Mouse (Mus musculus) CD4-positive, CD25-positive, alpha-beta regulatory T cell, adult 4 months (primary cell): ENCODE results near the gene Stox2. TPM values are rescaled to one million over a fixed set of nuclear protein-coding genes. Genes with fewer than 3 reads are reported as not detected.

ENCODE experiments used
- ATAC-seq: one replicate; pipeline ENCODE4 v1.8.0; 2017
- polyA plus RNA-seq, 2 experiments: library from polyadenylated mRNA; unstranded; fragments of 100-300 nt; shearing (Covaris generic); gene quantifications; one replicate each; pipeline ENCODE4 v1.2.1; 2017

Gene Stox2
- polyA plus RNA-seq, 2 experiments from 2014 or later, result 0.16 TPM

DNA sequence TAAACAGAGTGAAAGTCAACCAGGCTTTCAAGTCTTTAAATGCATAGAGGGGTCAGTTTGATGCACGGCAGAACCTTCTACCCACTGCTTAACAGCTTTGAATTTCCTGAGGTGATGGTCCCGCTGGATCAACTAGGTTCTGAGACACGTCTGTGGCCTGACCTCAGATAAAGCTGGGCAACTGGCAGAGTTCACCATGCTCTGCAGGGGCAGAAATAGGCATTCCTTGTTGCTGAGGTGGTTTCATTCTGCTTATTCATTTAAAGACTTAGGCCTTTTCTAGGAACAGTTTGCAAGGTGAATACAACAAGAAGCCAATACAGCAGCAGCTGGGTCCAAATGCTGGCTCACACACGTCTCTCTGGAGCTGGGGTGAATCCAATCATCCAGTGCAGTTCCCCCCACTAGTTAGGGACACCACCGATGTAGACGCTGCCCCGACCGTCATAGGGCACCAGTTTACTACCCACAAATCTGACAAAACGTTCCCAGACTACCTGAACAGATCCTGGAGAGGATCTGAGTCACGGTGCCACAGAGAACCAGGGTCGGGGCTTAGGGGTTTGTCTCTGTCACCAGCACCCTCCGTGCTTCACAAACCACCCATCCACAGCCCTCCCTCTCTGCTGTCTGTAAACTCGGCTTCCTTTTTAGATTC, 204.6 kb downstream of the Stox2 start:
- no peak for ATAC-seq

GRCm38 (mm10) chr8:47240871-47241270, 205.3 kb downstream of the Stox2 start:
- no peak for ATAC-seq

DNA sequence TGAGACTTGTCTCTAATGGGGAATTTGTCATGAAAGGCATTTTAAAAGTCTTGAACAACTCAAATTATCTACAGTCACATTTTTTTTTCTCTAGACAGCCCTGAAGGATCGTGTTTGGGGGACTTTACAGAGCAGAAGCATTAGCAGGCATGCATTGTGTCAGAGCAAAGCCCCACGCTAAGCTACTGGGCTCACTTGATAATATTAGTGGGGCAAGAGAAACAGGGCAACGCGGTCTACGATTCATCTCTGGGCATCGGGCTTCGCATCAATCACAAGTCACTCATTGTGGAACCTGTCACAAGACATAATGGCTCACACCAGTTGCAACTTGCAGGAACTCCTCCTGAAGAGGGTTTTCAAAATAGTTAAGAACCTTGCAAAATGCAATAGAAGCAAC, 205.9 kb downstream of the Stox2 start:
- ATAC-seq, result no peak

DNA sequence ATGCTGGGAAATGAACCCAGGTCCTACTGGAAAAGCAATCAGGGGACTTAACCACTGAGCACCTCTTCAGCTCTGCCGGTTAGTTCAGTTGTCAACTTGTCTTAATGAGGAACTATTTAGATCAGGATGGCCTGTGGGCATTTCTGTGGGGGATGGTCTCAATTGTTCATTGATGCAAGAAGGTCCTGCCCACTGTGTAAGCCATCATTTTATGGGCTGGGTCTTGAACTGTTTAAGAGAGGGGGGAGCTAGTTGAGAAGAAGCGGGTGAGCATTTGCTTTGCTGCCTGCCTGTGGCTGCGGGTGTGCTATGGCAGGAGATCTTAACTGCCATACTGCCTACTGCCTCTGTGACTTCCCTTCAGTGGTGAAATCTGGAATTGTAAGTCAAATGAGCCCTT, 214.1 kb downstream of the Stox2 start:
- no peak for ATAC-seq

DNA sequence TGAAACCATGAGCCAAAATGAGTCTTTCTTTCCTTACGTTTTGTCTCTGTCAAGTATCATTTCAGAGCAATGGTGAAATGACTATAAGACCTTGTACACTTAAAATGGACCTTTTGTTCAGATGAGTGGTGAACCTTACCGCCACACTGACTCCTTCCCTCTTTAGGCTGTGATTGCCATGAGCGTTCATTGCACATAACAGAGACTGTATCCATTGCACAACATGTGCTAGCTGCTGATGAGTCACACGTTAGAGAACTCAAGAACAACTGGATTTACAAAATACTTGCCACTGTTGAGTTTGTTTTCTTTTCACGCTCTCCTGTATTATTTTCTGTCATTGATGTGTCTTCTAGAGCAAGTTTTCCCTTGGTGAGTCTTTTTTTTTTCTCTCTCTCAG, 216.1 kb downstream of the Stox2 start:
- no peak for ATAC-seq

GRCm38 (mm10) chr8:47221851-47222250, 224.3 kb downstream of the Stox2 start:
- ATAC-seq, result no peak

- ATAC-seq, result no peak
Observed at GRCm38 (mm10) chr8:47221191-47221590, 225.0 kb downstream of the Stox2 start.

GRCm38 (mm10) chr8:47220390-47220789, 225.8 kb downstream of the Stox2 start:
- ATAC-seq, result no peak

DNA sequence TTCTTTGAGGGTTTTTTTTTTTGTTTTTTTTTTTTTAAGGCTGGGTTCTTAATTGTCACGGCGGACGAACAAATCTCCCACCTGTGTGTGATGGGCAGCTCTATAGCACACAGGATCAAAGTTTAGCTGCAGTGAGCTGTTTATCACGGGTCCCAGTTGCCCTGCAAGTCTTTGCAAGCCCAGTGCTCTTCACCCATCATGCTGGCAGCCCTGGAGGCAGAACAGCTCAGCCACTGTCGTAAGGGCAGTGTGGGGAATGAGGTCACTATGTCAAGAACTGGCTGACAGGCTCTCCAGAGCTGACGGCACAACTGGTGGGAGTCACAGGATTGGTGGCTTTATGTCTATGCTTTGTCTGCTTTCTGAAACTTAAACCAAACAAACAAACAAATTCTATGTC, 227.6 kb downstream of the Stox2 start:
- no peak for ATAC-seq

DNA sequence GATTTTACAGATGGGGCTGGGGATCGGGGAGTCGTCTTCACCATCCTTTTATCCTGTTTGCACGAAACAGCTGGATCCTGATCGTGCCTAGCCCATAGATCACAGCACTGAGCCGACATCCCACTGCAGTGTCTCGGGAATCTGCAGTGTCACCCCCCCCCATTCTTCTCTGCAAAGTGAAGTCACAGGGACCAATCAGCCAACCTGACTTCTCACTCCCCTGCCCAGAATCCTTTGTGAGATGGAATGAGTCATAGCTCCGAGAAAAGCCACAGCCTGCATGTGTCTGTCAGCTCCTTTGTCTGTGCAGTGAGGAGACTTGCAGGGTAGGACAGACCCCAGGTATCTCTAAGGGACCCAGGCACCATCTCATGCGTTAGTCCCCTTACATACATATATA, 228.1 kb downstream of the Stox2 start:
- ATAC-seq, result no peak

GRCm38 (mm10) chr8:47212124-47212523, 234.0 kb downstream of the Stox2 start:
- no peak for ATAC-seq

- no peak for ATAC-seq
Observed at GRCm38 (mm10) chr8:47211226-47211625, 234.9 kb downstream of the Stox2 start.

DNA sequence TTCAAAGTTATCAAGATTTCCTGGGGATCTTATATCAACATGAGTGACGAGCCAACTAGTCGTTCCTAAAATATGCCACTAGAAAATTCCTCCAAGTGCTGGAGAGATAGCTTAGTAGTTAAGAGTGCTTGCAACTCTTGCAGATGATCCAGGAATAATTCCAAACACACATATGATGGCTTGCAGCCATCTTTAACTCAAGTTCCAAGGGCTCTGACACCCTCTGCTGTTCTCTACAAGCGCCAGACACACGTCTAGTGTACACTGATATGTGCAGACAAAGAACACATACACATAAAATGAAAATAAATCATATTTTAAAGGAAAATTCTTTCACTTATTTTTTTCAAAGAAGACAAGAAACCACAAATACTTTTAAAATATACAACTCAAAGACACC, 237.9 kb downstream of the Stox2 start:
- ATAC-seq, result no peak

DNA sequence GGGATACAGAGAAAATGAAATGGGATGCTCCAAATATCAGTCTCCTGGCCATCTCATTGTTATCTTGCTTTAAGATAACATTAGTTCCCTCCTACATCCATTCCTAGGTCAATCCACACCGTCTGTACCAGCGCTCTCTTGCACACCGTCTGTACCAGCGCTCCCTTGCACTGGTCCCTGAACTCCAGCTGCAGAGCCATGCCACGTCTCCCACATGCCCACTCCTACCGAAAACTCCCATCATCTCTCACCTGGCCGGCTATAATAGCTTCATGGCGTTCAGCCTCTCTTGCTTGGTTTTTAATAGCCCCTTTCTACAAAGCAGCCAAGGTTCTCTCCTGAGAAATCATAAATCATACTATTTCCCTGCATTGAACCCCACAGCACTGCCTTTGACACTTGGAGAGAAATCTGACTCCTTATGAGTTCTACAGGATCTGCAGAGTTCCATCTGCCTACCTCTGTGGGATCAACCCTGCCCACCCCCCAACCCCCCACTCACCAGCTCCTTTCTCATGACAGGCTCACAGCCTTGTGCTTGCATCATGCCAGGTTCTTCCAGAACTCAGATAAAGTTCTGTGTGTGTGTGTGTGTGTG, 239.4 kb downstream of the Stox2 start:
- ATAC-seq, result no peak

DNA sequence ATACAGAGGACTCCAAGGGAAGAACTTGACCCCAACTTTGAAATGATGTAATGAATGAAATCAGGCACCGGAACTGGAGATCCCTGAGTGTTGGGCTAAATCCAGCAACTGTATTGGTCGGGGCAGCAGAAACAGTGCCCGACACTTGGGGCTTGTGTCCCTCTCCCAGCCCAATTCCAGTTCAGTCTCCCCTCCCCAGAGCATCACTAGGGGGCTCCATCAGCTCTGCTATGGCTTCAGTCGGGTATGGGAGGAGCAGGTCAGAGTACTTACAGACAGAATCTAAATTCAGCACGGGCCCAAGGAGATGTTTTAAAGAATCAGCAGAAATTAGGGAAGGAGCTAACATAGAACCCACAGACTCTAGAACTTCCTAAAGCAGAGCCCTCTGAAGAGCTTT, 240.7 kb downstream of the Stox2 start:
- no peak for ATAC-seq

GRCm38 (mm10) chr8:47196391-47196790, 249.8 kb downstream of the Stox2 start:
- no peak for ATAC-seq

GRCm38 (mm10) chr8:47193321-47193996, 252.7 kb downstream of the Stox2 start:
- ATAC-seq, result no peak

- ATAC-seq, result no peak
Observed at GRCm38 (mm10) chr8:47191444-47192365, 254.5 kb downstream of the Stox2 start.

DNA sequence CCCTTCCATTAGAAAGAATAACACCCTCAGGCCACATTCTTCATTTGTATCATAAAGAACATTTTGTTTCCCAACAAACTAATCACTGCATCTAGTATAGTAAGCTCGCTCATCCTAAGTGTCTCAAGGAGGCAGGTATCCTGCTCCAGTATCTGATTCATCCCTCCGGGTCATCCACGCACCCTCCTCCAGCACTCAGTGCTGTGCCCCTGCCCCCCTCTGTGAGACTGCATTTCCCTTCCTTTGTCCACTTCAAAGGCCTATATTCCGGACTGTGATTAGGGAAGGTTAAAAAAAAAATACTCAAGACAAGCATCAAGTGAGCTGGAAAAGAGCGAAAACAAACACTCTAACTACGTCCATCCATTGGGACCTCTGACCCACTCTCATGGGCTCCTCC, 260.8 kb downstream of the Stox2 start:
- no peak for ATAC-seq

DNA sequence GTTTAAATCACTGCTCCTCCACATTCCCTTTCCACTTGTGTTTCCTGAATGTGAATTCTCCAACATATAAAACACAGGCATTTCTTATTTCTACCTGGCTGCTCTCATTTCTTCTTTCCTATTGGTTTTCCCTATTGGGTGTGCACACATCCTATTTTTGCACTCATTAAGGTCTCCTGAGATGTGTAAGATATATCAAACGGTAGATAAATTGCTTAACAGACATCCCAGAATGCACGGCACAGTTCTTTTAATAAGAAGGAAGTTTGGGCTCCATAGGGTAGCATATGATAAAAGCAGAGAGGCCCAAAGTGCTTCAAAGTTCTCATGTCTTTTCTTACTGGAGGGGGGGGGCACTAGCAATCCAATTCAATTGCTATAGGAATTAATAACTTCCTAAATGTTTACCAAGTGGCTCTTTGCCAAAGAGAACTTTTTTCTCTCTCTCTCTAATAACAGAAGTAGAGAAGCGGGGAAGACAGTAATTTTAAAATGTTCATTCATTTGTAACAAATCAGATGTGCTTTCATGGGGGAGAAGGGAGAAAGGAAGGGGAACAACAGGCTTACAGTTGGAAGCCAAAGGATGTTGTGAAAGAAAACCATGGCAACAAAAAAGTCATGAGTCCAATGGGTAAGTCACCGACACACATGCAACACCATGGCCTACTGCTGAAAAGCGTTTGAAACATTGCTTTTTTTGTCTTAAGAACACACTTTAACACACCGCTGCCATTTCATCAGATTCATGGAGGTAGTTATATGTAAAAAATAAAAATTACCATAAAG, 263.2 kb downstream of the Stox2 start:
- no peak for ATAC-seq

- ATAC-seq, result no peak
Observed at GRCm38 (mm10) chr8:47182292-47182691, 263.9 kb downstream of the Stox2 start.

GRCm38 (mm10) chr8:47181032-47181698, 265.0 kb downstream of the Stox2 start:
- ATAC-seq, result no peak
